Mouse (Mus musculus) erythroblast, embryonic 14.5 days (primary cell): ENCODE measurements around the gene B430218F22Rik.

Experiments used
- GATA1 ChIP-seq: IDR thresholded peaks from 2 replicates; pipeline ENCODE4 v1.6.1; 2012; ENCODE audit warnings: low read length, inconsistent platforms, mixed read lengths
- TAL1 ChIP-seq: IDR thresholded peaks from 3 replicates; pipeline ENCODE4 v1.6.1; 2012; ENCODE audit warnings: low read length, inconsistent platforms, mixed read lengths

- TF ChIP-seq GATA1 (no peak), TAL1 (no peak)
Measured at GRCm38 (mm10) chr13:118350257-118350656, 36.2 kb upstream of the B430218F22Rik start.
